Mouse (Mus musculus) midbrain, postnatal 0 days (tissue): ENCODE results near the gene Pmepa1. TPM values are rescaled to one million over a fixed set of nuclear protein-coding genes. Genes with fewer than 3 reads are reported as not detected.
A peak's percentile ranks its signal among the peaks of the same experiment; 100 is the strongest.

ENCODE experiments used
- ATAC-seq: fragments of 200-750 bp; cut with Nextera tagmentation; 2 replicates; pipeline ENCODE4 v1.8.0; 2017; ENCODE audit warnings: moderate number of reproducible peaks, mild to moderate bottlenecking, moderate TSS enrichment, moderate library complexity; ENCODE audit not compliant: low FRiP score
- DNase-seq: peaks from one replicate; pipeline ENCODE4 v3.0.0-alpha.2; 2015; ENCODE audit warnings: low spot score
- H3K27ac ChIP-seq: fragments of 300-500 bp; sonication (generic); 2 replicates; pipeline ENCODE4 v1.5.1; 2014; ENCODE audit warnings: low read depth, mild to moderate bottlenecking, low read length, mixed read lengths
- H3K27me3 ChIP-seq: fragments of 300-500 bp; sonication (generic); 2 replicates; pipeline ENCODE4 v1.6.1; 2014; ENCODE audit warnings: low read length, control low read depth, mixed read lengths; ENCODE audit not compliant: insufficient read depth
- H3K36me3 ChIP-seq: fragments of 300-500 bp; sonication (generic); 2 replicates; pipeline ENCODE4 v1.6.1; 2014; ENCODE audit warnings: low read length, control low read depth, mixed read lengths; ENCODE audit not compliant: insufficient read depth
- H3K4me1 ChIP-seq: fragments of 300-500 bp; sonication (generic); 2 replicates; pipeline ENCODE4 v1.6.1; 2014; ENCODE audit warnings: mild to moderate bottlenecking, control low read depth, antibody characterized with exemption, low read length, mixed read lengths; ENCODE audit not compliant: insufficient read depth
- H3K4me2 ChIP-seq: fragments of 300-500 bp; sonication (generic); 2 replicates; pipeline ENCODE4 v1.6.1; 2014; ENCODE audit warnings: low read depth, mild to moderate bottlenecking, low read length, mixed read lengths; ENCODE audit not compliant: poor library complexity, severe bottlenecking
- H3K4me3 ChIP-seq: fragments of 300-500 bp; sonication (generic); 2 replicates; pipeline ENCODE4 v1.5.1; 2014; ENCODE audit warnings: low read depth, mild to moderate bottlenecking, low read length, moderate library complexity
- H3K9ac ChIP-seq: fragments of 300-500 bp; sonication (generic); replicated peaks from 2 replicates; pipeline ENCODE4 v1.6.1; 2014; ENCODE audit warnings: mild to moderate bottlenecking, low read length, moderate library complexity, mixed read lengths; ENCODE audit not compliant: poor library complexity, severe bottlenecking
- H3K9me3 ChIP-seq: fragments of 300-500 bp; sonication (generic); 2 replicates; pipeline ENCODE4 v1.6.1; 2016; ENCODE audit warnings: low read length, control low read depth
- CTCF ChIP-seq: IDR thresholded peaks from 2 replicates; pipeline ENCODE4 v1.5.1; 2016; ENCODE audit warnings: antibody characterized with exemption, mild to moderate bottlenecking
- WGBS: fragments of 180-500 bp; shearing (Covaris S2); extraction: QIAGEN DNeasy Blood & Tissue Kit; methylation state at CpG from one replicate; pipeline ENCODE4 v1.1.7; 2014; 5-methylcytosine and 5-hydroxymethylcytosine counted together
- polyA plus RNA-seq: library from polyadenylated mRNA; unstranded; fragments of >200 nt; fragmentation: Nextera tagmentation; extraction: Ambion mirVana; gene quantifications from 2 replicates; pipeline ENCODE4 v1.2.1, GENCODE M21; 2015
- total RNA-seq: library from RNA; depleted of rRNA; stranded (reverse); fragments of >200 nt; gene quantifications from 2 replicates; pipeline ENCODE4 v1.2.3, GENCODE M21; 2014

The Pmepa1 gene
- total and polyA plus RNA-seq, 2 experiments from 2014 or later: 2.3 to 12.8 TPM

DNA sequence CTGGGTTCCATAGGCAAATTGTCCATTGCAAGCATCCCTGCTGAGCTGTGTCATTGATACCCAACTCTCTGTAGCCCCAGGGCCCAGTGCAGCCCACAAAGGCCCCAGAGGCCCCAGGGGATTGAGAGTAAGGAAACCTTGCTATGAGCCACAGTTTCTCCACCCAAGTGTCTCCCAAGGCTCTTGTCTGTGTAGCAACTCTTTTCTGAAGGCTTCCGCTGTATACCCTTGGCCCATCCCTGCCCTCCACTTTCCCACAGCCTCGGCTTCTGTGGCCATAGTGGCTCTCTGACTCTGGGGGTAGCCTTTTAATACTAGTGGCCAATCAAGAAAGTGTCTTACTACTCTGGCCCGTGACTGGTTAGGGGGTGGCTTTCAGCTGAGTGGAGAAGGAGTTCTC, 72.6 kb downstream of the Pmepa1 start:
- H3K9me3 ChIP-seq: no peaks in the 10 kb centered on the region
- DNase-seq (no peak), ATAC-seq (no peak)
- H3K4me2 ChIP-seq: no peak overlapping the region
- H3K9ac ChIP-seq: no peak overlapping the region
- H3K27ac ChIP-seq: no peak overlapping the region
- H3K4me1 ChIP-seq: no peaks in the 10 kb centered on the region
- no peaks in the 10 kb centered on the region for H3K27me3 ChIP-seq
- TF ChIP-seq CTCF: no peak
- no peaks in the 10 kb centered on the region for H3K36me3 ChIP-seq
- 81% methylated on average over 3 of the region's 3 CpGs for WGBS
- no peak overlapping the region for H3K4me3 ChIP-seq

DNA sequence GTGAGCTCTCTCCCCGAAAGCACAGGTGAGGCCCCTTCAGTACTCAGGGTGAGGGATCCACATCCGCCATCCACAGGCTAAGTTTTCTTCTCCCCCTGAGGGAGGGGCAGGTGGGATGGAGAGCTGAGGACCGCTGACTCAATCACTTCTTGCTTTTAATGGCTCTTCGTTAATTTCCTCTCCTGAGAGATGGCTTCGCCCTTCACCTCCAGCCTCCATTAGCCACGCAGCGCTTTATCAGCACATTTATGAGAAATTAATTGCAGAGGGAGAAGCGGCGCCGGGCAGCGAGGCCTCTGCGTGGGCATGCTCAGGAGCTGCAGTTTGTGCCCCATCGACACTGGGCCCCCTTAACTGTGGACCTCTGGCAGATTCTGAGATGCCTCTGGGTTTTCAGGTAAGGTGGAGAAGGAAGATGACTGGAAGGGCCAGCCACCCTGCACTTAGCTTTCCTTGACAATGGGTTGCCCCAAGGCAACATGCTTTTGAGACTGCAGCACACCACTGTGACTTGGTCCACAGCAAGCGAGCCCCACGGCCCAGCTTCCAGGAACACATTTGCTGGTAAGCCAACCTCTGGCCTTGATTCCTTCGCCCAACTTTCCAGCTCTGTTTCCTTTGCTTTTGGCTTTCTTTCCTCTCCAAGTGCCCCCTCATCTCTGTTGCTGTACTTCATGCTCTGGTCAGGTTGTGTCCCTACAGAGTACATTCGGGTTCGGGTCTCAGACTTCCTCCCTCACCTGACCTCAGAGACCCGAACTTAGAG, 73.2 kb downstream of the Pmepa1 start:
- no peaks in the 10 kb centered on the region for H3K4me1 ChIP-seq
- 84% methylated on average over 19 of the region's 19 CpGs for WGBS
- H3K4me2 ChIP-seq: no peak overlapping the region
- ATAC-seq (no peak), DNase-seq (no peak)
- H3K27ac ChIP-seq: no peak overlapping the region
- TF ChIP-seq CTCF: no peak
- no peak overlapping the region for H3K9ac ChIP-seq
- H3K36me3 ChIP-seq: no peaks in the 10 kb centered on the region
- no peaks in the 10 kb centered on the region for H3K27me3 ChIP-seq
- H3K9me3 ChIP-seq: no peaks in the 10 kb centered on the region
- H3K4me3 ChIP-seq: no peak overlapping the region

DNA sequence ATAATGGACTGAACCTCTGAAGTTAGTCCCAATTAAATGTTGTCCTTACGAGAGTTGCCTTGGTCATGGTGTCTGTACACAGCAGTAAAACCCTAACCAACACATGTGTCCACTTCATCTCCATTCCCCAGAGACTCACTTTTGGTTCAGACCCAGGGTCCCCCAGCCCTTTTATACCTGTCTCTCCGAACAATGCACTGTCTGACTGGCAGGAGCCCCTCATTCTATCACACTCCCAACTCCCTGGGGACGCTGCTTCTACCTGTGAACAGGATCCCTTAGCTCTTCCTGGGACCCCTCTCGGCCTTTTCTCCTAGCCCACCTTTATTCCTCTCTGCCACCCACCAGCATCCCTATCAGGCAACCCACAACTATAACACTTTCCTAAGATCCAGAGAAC, 81.5 kb downstream of the Pmepa1 start:
- Histone ChIP-seq H3K4me2 (no peak overlapping the region), H3K4me3 (no peak overlapping the region), H3K27me3 (no peaks in the 10 kb centered on the region), H3K9ac (no peak overlapping the region), H3K9me3 (no peaks in the 10 kb centered on the region), H3K36me3 (no peaks in the 10 kb centered on the region), H3K4me1 (no peaks in the 10 kb centered on the region), H3K27ac (no peak overlapping the region)
- no peak for TF ChIP-seq CTCF
- WGBS: 85% methylated on average over 4 of the region's 4 CpGs
- DNase-seq: no peak
- ATAC-seq: no peak

- no peak for TF ChIP-seq CTCF
- Histone ChIP-seq H3K4me2 (no peak overlapping the region), H3K9me3 (no peaks in the 10 kb centered on the region), H3K27me3 (no peaks in the 10 kb centered on the region), H3K4me3 (no peak overlapping the region), H3K9ac (no peak overlapping the region), H3K36me3 (no peaks in the 10 kb centered on the region), H3K27ac (no peak overlapping the region), H3K4me1 (no peaks in the 10 kb centered on the region)
- DNase-seq (no peak), ATAC-seq (no peak)
- 39% methylated on average over 8 of the region's 8 CpGs for WGBS
These were observed 89.0 kb downstream of the Pmepa1 start for GRCm38 (mm10) chr2:173187182-173187855.

GRCm38 (mm10) chr2:173186047-173186943, 90.0 kb downstream of the Pmepa1 start:
- Histone ChIP-seq H3K4me2 (no peak overlapping the region), H3K4me3 (no peak overlapping the region), H3K9me3 (no peaks in the 10 kb centered on the region), H3K27me3 (no peaks in the 10 kb centered on the region), H3K9ac (no peak overlapping the region), H3K36me3 (no peaks in the 10 kb centered on the region), H3K27ac (no peak overlapping the region), H3K4me1 (no peaks in the 10 kb centered on the region)
- ATAC-seq: peak; percentile 62; the same call in 1 of the 2 replicates
- DNase-seq: peak; percentile 82
- WGBS: 31% methylated on average over 26 of the region's 26 CpGs
- peak; percentile 99 for TF ChIP-seq CTCF
